Mouse (Mus musculus) embryonic fibroblast, embryonic 13.5 days (primary cell): ENCODE results near the gene Ren1.

Experiments
- CTCF ChIP-seq: IDR thresholded peaks from 2 replicates; pipeline ENCODE4 v1.5.1; 2011; ENCODE audit warnings: mild to moderate bottlenecking, control low read depth, low read length, moderate library complexity, borderline replicate concordance; ENCODE audit not compliant: insufficient read depth
- POLR2A ChIP-seq: IDR thresholded peaks from 2 replicates; pipeline ENCODE4 v1.6.1; 2011; ENCODE audit warnings: low read depth, mild to moderate bottlenecking, control low read depth, low read length, moderate library complexity

- TF ChIP-seq CTCF, result no peak
- TF ChIP-seq POLR2A, result no peak
Measured at GRCm38 (mm10) chr1:133355469-133355868, 5.2 kb downstream of the Ren1 start.
